Mouse (Mus musculus) heart, embryonic 14.5 days (tissue): ENCODE results near the gene Esd. TPM values are rescaled to one million over a fixed set of nuclear protein-coding genes. Genes with fewer than 3 reads are reported as not detected.

Experiments
- ATAC-seq: fragments of 200-750 bp; cut with Nextera tagmentation; 2 replicates; pipeline ENCODE4 v1.8.0; 2017; ENCODE audit warnings: low read depth, moderate TSS enrichment; ENCODE audit not compliant: insufficient number of reproducible peaks, insufficient read depth, low FRiP score
- H3K27ac ChIP-seq, 2 experiments: fragments of 200-500 bp in 1 of 2; fragments of 300-500 bp in 1 of 2; sonication (generic) in 1 of 2; replicated peaks in 1 of 2; 2 replicates each; pipeline ENCODE4 v1.5.1; 2012 to 2014; ENCODE audit warnings: low read depth in 2 of 2, low read length in 2 of 2, control low read depth in 1 of 2, mild to moderate bottlenecking in 1 of 2, mixed read lengths in 1 of 2; ENCODE audit not compliant: control insufficient read depth in 1 of 2, insufficient read depth in 1 of 2
- H3K27me3 ChIP-seq: fragments of 300-500 bp; sonication (generic); 2 replicates; pipeline ENCODE4 v1.6.1; 2014; ENCODE audit warnings: mild to moderate bottlenecking, low read length, control low read depth; ENCODE audit not compliant: control insufficient read depth, insufficient read depth
- H3K36me3 ChIP-seq: fragments of 300-500 bp; sonication (generic); 2 replicates; pipeline ENCODE4 v1.6.1; 2014; ENCODE audit warnings: mild to moderate bottlenecking, control low read depth, low read length, mixed read lengths; ENCODE audit not compliant: control insufficient read depth, insufficient read depth
- H3K4me1 ChIP-seq, 2 experiments: fragments of 200-500 bp in 1 of 2; fragments of 300-500 bp in 1 of 2; sonication (generic) in 1 of 2; 2 replicates each; pipeline ENCODE4 v1.6.1; 2012 to 2014; ENCODE audit warnings: low read length in 2 of 2, control low read depth in 1 of 2, mixed read lengths in 1 of 2; ENCODE audit not compliant: control insufficient read depth in 2 of 2, insufficient read depth in 2 of 2
- H3K4me2 ChIP-seq: fragments of 300-500 bp; sonication (generic); 2 replicates; pipeline ENCODE4 v1.6.1; 2014; ENCODE audit warnings: mild to moderate bottlenecking, low read length
- H3K4me3 ChIP-seq, 2 experiments: fragments of 200-500 bp in 1 of 2; fragments of 300-500 bp in 1 of 2; sonication (generic) in 1 of 2; 2 replicates each; pipeline ENCODE4 v1.5.1; 2012 to 2014; ENCODE audit warnings: low read length in 2 of 2, mild to moderate bottlenecking in 2 of 2, control low read depth in 1 of 2, low read depth in 1 of 2, moderate library complexity in 1 of 2; ENCODE audit not compliant: control insufficient read depth in 1 of 2, insufficient read depth in 1 of 2
- H3K9ac ChIP-seq: fragments of 300-500 bp; sonication (generic); 2 replicates; pipeline ENCODE4 v1.6.1; 2014; ENCODE audit warnings: mild to moderate bottlenecking, low read length
- H3K9me3 ChIP-seq: fragments of 300-500 bp; sonication (generic); 2 replicates; pipeline ENCODE4 v1.6.1; 2016; ENCODE audit warnings: low read length, control low read depth; ENCODE audit not compliant: control insufficient read depth
- WGBS: fragments of 180-500 bp; shearing (Covaris S2); extraction: QIAGEN DNeasy Blood & Tissue Kit; methylation state at CpG from one replicate; pipeline ENCODE4 v1.1.7; 2014; 5-methylcytosine and 5-hydroxymethylcytosine counted together
- polyA plus RNA-seq: library from polyadenylated mRNA; unstranded; fragments of >200 nt; fragmentation: Nextera tagmentation; extraction: Ambion mirVana; gene quantifications from 2 replicates; pipeline ENCODE4 v1.2.1, GENCODE M21; 2014

Esd gene
- polyA plus RNA-seq, 1 experiment from 2014 or later: 290 TPM

DNA sequence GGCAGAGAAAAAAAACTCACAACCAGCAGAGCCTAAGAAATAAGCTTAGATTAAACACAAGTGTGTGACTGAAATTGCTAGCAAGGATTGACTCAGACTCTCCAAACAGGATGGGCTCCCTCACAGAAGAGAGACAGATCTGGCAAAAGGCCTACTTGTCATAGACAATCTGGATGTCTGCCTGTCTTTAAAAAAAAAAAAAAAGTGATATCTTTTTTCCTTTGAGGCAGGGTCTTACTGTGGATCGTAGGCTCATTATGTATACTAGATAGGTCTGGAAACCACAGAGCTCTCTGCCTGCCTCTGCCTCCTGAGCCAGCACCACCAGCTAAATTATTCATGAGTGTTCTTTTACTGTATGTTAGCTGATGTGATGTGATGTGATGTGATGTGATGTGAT lies 35.8 kb downstream of the Esd start:
- Histone ChIP-seq H3K9ac (no peak overlapping the region), H3K4me2 (no peak overlapping the region), H3K27me3 (no peaks in the 10 kb centered on the region), H3K36me3 (peaks cover 42% of the 10 kb centered on the region), H3K4me3 (no peak overlapping the region), H3K27ac (no peak overlapping the region), H3K4me1 (peaks cover 2 to 14% of the 10 kb centered on the region in 2 experiments; a peak in 2 of 4 replicates), H3K9me3 (peaks cover 9% of the 10 kb centered on the region)
- WGBS: 63% methylated on average over 1 of the region's 1 CpGs
- ATAC-seq: no peak

DNA sequence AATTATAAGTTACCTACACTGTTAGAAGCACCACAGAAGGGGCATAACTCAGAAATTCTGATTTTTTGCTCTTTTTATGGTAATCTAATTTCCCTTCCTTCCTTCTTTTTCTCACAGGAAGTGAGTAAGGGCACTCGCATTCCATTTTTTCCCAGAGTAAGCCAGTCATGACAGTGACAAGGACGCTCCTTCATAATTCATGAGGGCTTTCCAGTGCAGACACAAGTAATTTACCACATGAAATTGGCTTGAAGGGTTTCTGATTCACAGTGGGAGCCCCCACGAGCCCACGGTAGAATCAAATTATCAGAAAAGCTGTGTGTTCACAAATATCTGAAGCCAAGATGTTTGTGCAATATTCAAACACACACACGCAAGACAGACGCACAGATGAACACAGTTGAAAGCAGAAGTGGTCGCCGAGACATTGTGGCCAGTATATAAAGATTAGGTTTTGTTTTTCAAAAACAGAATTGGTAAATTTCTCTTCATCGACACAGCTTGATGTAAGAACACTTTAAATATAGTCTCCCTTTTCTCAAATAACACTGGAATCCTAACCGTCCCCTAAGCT lies 42.0 kb downstream of the Esd start:
- 87% methylated on average over 10 of the region's 10 CpGs for WGBS
- no peak for ATAC-seq
- no peaks in the 10 kb centered on the region for H3K27me3 ChIP-seq
- H3K9ac ChIP-seq: no peak overlapping the region
- no peak overlapping the region for H3K27ac ChIP-seq
- peaks cover 9% of the 10 kb centered on the region for H3K9me3 ChIP-seq
- H3K4me2 ChIP-seq: no peak overlapping the region
- no peaks in the 10 kb centered on the region for H3K4me1 ChIP-seq
- no peak overlapping the region for H3K4me3 ChIP-seq
- peaks cover 54% of the 10 kb centered on the region for H3K36me3 ChIP-seq

DNA sequence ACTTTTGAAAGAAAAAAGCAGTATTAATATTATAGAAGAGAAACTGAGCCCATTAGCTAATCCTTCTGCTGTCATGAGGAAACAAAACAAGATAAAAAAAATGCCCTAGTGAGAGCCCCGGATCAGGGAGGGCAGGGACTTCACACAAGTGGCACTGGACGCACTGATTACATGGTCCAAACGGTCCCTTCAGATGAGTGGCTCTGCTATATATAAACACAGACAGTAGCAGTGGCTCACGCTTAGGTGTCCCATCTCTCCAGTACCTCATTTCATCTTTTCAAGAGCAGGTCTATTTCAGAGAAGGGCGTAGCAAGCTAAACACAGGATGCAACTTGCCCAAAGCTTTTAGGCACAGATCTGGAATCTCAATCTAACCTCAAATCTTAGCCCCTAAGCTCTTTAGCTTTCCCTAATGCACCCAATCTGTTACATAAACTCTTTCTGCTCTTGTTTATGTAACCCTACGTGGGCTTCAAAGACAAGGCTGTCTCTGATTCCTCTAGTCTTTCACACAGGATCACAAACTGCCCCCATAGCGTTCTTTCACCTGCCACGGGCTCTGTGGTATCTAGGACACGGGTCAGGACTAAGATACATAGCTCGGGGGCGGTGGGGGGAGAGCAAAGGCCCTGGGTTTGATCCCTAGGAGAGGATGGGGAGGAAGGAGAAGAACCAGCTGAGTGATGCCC lies 52.3 kb downstream of the Esd start:
- Histone ChIP-seq H3K27ac (peak overlapping the region in 1 of 2 experiments; percentile 44; a peak in 1 of 4 replicates), H3K4me3 (no peak overlapping the region), H3K36me3 (peaks cover 36% of the 10 kb centered on the region), H3K9ac (no peak overlapping the region), H3K27me3 (no peaks in the 10 kb centered on the region), H3K9me3 (no peaks in the 10 kb centered on the region), H3K4me2 (no peak overlapping the region), H3K4me1 (0 out of 4 replicates have a peak, but pooled peaks cover 0 to under 1% of the 10 kb centered on the region in 2 experiments)
- 64% methylated on average over 11 of the region's 11 CpGs for WGBS
- ATAC-seq: no peak

DNA sequence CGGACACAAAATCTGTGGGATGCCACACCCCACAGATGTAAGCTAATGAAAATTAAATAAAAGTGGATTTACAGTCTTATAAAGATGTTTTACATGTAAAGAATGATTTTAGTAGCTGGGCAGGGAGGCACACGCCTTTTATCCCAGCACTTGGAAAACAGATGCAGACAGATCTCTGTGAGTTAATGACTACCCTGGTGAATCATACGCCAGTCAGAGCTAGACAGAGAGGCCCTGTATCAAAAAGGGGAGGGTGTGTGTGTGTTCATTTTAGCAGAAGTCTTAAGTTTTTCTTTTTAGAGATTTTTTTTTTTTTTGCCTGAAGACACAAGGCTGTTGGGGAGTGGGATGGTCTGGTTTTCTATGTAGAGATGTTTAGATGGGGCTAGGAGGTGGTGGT lies 55.6 kb downstream of the Esd start:
- peaks cover 0 to 3% of the 10 kb centered on the region in 2 experiments; a peak in 1 of 4 replicates for H3K4me1 ChIP-seq
- H3K4me3 ChIP-seq: no peak overlapping the region
- peaks cover 39% of the 10 kb centered on the region for H3K36me3 ChIP-seq
- 90% methylated on average over 3 of the region's 3 CpGs for WGBS
- H3K4me2 ChIP-seq: no peak overlapping the region
- no peak overlapping the region for H3K27ac ChIP-seq
- ATAC-seq: no peak
- no peaks in the 10 kb centered on the region for H3K27me3 ChIP-seq
- no peak overlapping the region for H3K9ac ChIP-seq
- no peaks in the 10 kb centered on the region for H3K9me3 ChIP-seq

DNA sequence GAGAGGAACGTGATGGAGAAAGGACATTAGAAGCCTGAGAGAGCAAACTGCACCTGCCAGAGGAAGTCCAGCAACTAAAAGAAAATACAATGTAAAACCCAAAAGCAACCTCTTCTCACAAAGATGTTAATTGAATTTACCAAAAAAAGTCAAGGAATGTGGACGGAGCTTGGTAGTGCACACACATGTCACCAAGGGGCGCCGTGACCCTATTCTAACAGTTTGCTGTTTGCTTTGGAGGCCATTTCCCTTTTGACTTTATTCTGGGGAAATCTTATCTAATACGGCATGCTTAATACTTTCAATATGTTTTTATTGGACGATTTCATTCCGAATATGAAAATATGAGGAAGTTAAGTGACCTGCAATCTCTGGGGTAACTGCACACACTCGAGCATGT lies 56.7 kb downstream of the Esd start:
- Histone ChIP-seq H3K4me1 (peaks cover 0 to 3% of the 10 kb centered on the region in 2 experiments; a peak in 1 of 4 replicates), H3K4me3 (no peak overlapping the region), H3K9ac (no peak overlapping the region), H3K27me3 (no peaks in the 10 kb centered on the region), H3K27ac (no peak overlapping the region), H3K36me3 (peaks cover 38% of the 10 kb centered on the region), H3K4me2 (no peak overlapping the region), H3K9me3 (no peaks in the 10 kb centered on the region)
- 73% methylated on average over 8 of the region's 8 CpGs for WGBS
- ATAC-seq: no peak

DNA sequence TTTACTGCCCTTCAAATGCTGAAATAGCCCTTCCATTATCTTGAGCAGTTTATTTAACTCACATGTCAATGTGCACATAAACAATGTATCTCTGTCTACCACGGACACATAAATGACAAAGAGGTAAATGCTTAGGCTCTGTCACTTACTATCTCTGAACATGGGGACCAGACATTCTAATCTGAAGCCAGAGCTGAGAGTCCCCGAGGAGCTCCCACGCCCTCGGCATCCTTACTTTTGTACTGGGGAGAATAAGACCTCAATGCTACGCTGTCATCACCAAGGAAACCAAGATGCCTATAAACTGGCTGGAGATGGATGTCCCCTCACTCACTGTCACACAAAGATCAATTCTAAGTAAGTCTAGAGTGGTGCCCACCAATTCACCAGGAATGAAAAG lies 58.4 kb downstream of the Esd start:
- no peak overlapping the region for H3K4me3 ChIP-seq
- H3K9ac ChIP-seq: no peak overlapping the region
- H3K27ac ChIP-seq: no peak overlapping the region
- WGBS: 59% methylated on average over 5 of the region's 5 CpGs
- no peaks in the 10 kb centered on the region for H3K27me3 ChIP-seq
- peaks cover 40% of the 10 kb centered on the region for H3K36me3 ChIP-seq
- ATAC-seq: no peak
- H3K9me3 ChIP-seq: no peaks in the 10 kb centered on the region
- peaks cover 0 to 3% of the 10 kb centered on the region in 2 experiments; a peak in 1 of 4 replicates for H3K4me1 ChIP-seq
- no peak overlapping the region for H3K4me2 ChIP-seq

DNA sequence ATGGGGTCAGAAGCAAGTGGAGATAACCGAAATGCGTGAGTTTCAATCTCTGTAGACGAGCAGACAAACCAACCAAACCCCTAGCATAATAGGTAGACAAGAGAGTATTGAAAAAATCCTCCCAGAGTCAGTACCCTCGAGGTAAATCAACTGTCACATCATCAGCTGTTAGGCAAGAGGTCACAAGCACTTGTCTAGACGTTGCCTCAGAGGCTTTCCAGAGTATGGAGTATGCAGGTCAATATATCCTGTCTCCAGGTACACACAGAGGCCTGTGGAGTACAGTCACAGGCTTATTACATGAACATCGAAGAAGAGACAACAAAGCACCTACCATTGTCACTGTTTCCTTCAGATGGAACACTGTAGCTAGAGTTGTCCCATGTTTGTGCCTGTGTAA lies 60.7 kb downstream of the Esd start:
- ATAC-seq: no peak

More for the DNA sequence above, 60.7 kb downstream of the Esd start:
- peaks cover 41% of the 10 kb centered on the region for H3K36me3 ChIP-seq
- WGBS: 68% methylated on average over 6 of the region's 6 CpGs
- H3K27me3 ChIP-seq: no peaks in the 10 kb centered on the region
- no peak overlapping the region for H3K9ac ChIP-seq
- H3K9me3 ChIP-seq: no peaks in the 10 kb centered on the region
- H3K27ac ChIP-seq: no peak overlapping the region
- peaks cover 0 to 3% of the 10 kb centered on the region in 2 experiments; a peak in 1 of 4 replicates for H3K4me1 ChIP-seq
- no peak overlapping the region for H3K4me3 ChIP-seq
- H3K4me2 ChIP-seq: no peak overlapping the region
